Mouse (Mus musculus) small intestine, adult 2 months (tissue): ENCODE measurements around the gene Map6.

Experiments
- CTCF ChIP-seq: fragments of 200-500 bp; IDR thresholded peaks from 2 replicates; pipeline ENCODE4 v1.5.1; 2012; ENCODE audit warnings: low read depth, mild to moderate bottlenecking, control low read depth, inconsistent platforms, low read length, moderate library complexity, mixed read lengths; ENCODE audit not compliant: insufficient replicate concordance, insufficient read length; ENCODE audit errors: extremely low read depth
- POLR2A ChIP-seq: fragments of 200-500 bp; IDR thresholded peaks from 2 replicates; pipeline ENCODE4 v1.6.1; 2012; ENCODE audit warnings: low read depth, mild to moderate bottlenecking, control low read depth, inconsistent platforms, low read length, moderate library complexity

DNA sequence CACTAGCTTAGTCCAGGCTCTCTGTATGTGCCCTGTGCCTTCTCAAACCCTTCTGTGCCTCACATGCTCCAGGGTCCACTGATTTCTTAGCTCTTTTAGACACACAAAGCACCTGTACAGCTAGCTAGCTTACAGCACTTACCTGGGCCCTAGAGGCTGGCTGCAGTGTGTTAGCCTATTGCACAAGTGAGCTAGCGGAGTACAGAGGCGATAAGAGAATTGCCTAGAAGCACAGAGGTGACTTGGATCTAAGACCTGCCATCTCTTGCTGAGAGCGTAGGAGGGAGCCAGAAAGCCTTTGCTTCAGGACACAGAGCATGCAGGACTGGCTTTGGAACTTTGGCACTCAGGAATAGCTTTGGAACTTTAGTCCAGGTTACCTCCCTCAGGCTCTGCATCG lies 40.0 kb upstream of the Map6 start:
- TF ChIP-seq POLR2A (no peak), CTCF (no peak)
